Mouse (Mus musculus) spleen, embryonic (tissue): ENCODE data around the gene Tyms.

Experiments used
- CTCF ChIA-PET: fragments of 350-600 bp; sonication (Branson Sonifier 250); formaldehyde crosslinking; loops from one replicate; lab custom pipeline; 2022; lab: Charles Lee

Tyms gene

GRCm38 (mm10) chr5:30072825-30073821 is at the start of gene Tyms:
Tyms (minus strand) TSS chr5:30073617.
- CTCF ChIA-PET: no interaction called here

GRCm38 (mm10) chr5:30122481-30122880 is 49.1 kb upstream of the Tyms start:
- CTCF ChIA-PET: no interaction called here

GRCm38 (mm10) chr5:30120106-30120505 is 46.7 kb upstream of the Tyms start:
- CTCF ChIA-PET: no interaction called here

- CTCF ChIA-PET: no interaction called here
These were observed 45.7 kb upstream of the Tyms start for GRCm38 (mm10) chr5:30119163-30119562.

GRCm38 (mm10) chr5:30118018-30118417 is 44.6 kb upstream of the Tyms start:
- CTCF ChIA-PET: no interaction called here

GRCm38 (mm10) chr5:30115718-30116117 is 42.3 kb upstream of the Tyms start:
- CTCF ChIA-PET: no interaction called here

- CTCF ChIA-PET: no interaction called here
These were observed 41.3 kb upstream of the Tyms start for GRCm38 (mm10) chr5:30114761-30115140.

GRCm38 (mm10) chr5:30113881-30114760 is 40.7 kb upstream of the Tyms start:
- CTCF ChIA-PET: no interaction called here

- CTCF ChIA-PET: no interaction called here
These were observed 39.2 kb upstream of the Tyms start for GRCm38 (mm10) chr5:30112533-30113068.

GRCm38 (mm10) chr5:30111771-30112170 is 38.4 kb upstream of the Tyms start:
- CTCF ChIA-PET: no interaction called here

- CTCF ChIA-PET: no interaction called here
These were observed 37.7 kb upstream of the Tyms start for GRCm38 (mm10) chr5:30111126-30111525.

- CTCF ChIA-PET: no interaction called here
These were observed 37.1 kb upstream of the Tyms start for GRCm38 (mm10) chr5:30110371-30111060.

GRCm38 (mm10) chr5:30109899-30110298 is 36.5 kb upstream of the Tyms start:
- CTCF ChIA-PET: no interaction called here

- CTCF ChIA-PET: no interaction called here
These were observed 34.8 kb upstream of the Tyms start for GRCm38 (mm10) chr5:30108233-30108632.

GRCm38 (mm10) chr5:30107611-30108041 is 34.2 kb upstream of the Tyms start:
- CTCF ChIA-PET: interaction anchor here (0.5 kb wide), 1 partner anchor 394 kb away, joined by 6 read pairs; no protein-coding TSS in a partner anchor

GRCm38 (mm10) chr5:30107186-30107585 is 33.8 kb upstream of the Tyms start:
- CTCF ChIA-PET: no interaction called here

- CTCF ChIA-PET: no interaction called here
These were observed 33.3 kb upstream of the Tyms start for GRCm38 (mm10) chr5:30106756-30107155.

- CTCF ChIA-PET: no interaction called here
These were observed 32.4 kb upstream of the Tyms start, which contains the start of gene 3110082J24Rik for GRCm38 (mm10) chr5:30105668-30106300. 3110082J24Rik (minus strand) TSS chr5:30106086.

GRCm38 (mm10) chr5:30104841-30105667 is 31.6 kb upstream of the Tyms start, which contains the start of gene Garem2:
Garem2 (plus strand) TSS chr5:30105161.
- CTCF ChIA-PET: no interaction called here

- CTCF ChIA-PET: no interaction called here
These were observed 30.9 kb upstream of the Tyms start for GRCm38 (mm10) chr5:30104339-30104738.
